Mouse (Mus musculus) forebrain, postnatal 0 days (tissue): ENCODE measurements around the gene Tmbim6. TPM values are rescaled to one million over a fixed set of nuclear protein-coding genes. Genes with fewer than 3 reads are reported as not detected.
A peak's percentile ranks its signal among the peaks of the same experiment; 100 is the strongest.

Experiments used
- ATAC-seq: fragments of 200-750 bp; cut with Nextera tagmentation; 2 replicates; pipeline ENCODE4 v1.8.0; 2017; ENCODE audit warnings: mild to moderate bottlenecking, moderate library complexity
- DNase-seq: peaks from one replicate; pipeline ENCODE4 v3.0.0-alpha.2; 2015
- H3K27ac ChIP-seq: fragments of 300-500 bp; sonication (generic); 2 replicates; pipeline ENCODE4 v1.5.1; 2014; ENCODE audit warnings: low read depth, mild to moderate bottlenecking, antibody characterized with exemption, low read length, moderate library complexity, mixed read lengths
- H3K27me3 ChIP-seq: fragments of 300-500 bp; sonication (generic); 2 replicates; pipeline ENCODE4 v1.6.1; 2014; ENCODE audit warnings: mild to moderate bottlenecking, low read length, mixed read lengths; ENCODE audit not compliant: insufficient read depth
- H3K36me3 ChIP-seq: fragments of 300-500 bp; sonication (generic); 2 replicates; pipeline ENCODE4 v1.6.1; 2014; ENCODE audit warnings: mild to moderate bottlenecking, moderate library complexity; ENCODE audit not compliant: insufficient read depth
- H3K4me1 ChIP-seq: fragments of 300-500 bp; sonication (generic); 2 replicates; pipeline ENCODE4 v1.6.1; 2014; ENCODE audit warnings: antibody characterized with exemption; ENCODE audit not compliant: insufficient read depth
- H3K4me2 ChIP-seq: fragments of 300-500 bp; sonication (generic); 2 replicates; pipeline ENCODE4 v1.6.1; 2014; ENCODE audit warnings: low read depth, mild to moderate bottlenecking, moderate library complexity
- H3K4me3 ChIP-seq: fragments of 300-500 bp; sonication (generic); 2 replicates; pipeline ENCODE4 v1.5.1; 2014; ENCODE audit warnings: low read depth, low read length, mixed read lengths
- H3K9ac ChIP-seq: fragments of 300-500 bp; sonication (generic); 2 replicates; pipeline ENCODE4 v1.6.1; 2014; ENCODE audit warnings: mild to moderate bottlenecking
- H3K9me3 ChIP-seq: fragments of 300-500 bp; sonication (generic); 2 replicates; pipeline ENCODE4 v1.6.1; 2016; ENCODE audit warnings: low read length
- CTCF ChIP-seq: sonication (generic); IDR thresholded peaks from 2 replicates; pipeline ENCODE4 v1.5.1; 2016; ENCODE audit warnings: antibody characterized with exemption, control low read depth, low read depth
- WGBS: fragments of 180-500 bp; shearing (Covaris S2); extraction: QIAGEN DNeasy Blood & Tissue Kit; methylation state at CpG from one replicate; pipeline ENCODE4 v1.1.7; 2014; 5-methylcytosine and 5-hydroxymethylcytosine counted together
- polyA plus RNA-seq: library from polyadenylated mRNA; unstranded; fragments of >200 nt; fragmentation: Nextera tagmentation; extraction: Ambion mirVana; gene quantifications from 2 replicates; pipeline ENCODE4 v1.2.1, GENCODE M21; 2015
- total RNA-seq: library from RNA; depleted of rRNA; stranded (reverse); fragments of >200 nt; gene quantifications from 2 replicates; pipeline ENCODE4 v1.2.3, GENCODE M21; 2014

Tmbim6 gene
- total and polyA plus RNA-seq, 2 experiments from 2014 or later, result 234 to 312 TPM

DNA sequence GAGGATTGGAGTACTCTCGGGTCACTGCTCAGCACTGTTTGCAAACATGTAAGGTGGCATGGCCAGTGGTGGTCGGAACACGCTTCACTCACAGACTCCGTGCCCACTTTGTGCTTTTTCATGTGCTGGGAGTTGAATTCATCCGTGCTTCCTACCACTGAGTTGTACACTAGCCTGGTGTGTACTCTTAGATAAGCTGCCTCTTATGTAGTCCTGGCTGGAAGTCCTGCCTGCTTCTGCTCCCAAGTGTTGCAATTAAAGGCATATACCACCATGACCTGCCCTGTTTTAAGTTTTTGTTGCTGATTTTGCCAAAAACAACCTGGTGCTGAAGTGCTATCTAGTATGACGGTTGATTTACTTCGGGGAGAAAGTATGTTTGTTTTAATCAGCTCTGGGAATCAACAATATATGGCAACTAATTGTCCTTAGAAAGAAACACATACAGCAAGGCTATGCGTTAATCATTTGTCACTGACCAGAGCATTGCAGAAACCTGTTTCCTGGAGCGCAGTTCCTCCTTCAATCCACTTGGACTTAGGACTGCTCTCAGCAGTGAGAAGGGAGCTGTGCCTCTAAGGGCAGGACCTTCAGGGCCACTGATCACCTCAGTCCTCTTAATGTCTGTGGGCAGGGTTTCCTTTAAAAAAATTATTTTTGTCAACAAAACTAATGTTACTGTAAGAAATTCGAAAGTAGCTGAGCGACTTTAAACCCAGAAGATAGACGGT is 10.6 kb downstream of the Tmbim6 start:
- Histone ChIP-seq H3K27me3 (no peaks in the 10 kb centered on the region), H3K4me3 (no peak overlapping the region), H3K4me1 (no peaks in the 10 kb centered on the region), H3K27ac (no peak overlapping the region), H3K9me3 (no peaks in the 10 kb centered on the region), H3K36me3 (peaks cover 63% of the 10 kb centered on the region), H3K9ac (no peak overlapping the region), H3K4me2 (no peak overlapping the region)
- ATAC-seq (no peak), DNase-seq (no peak)
- TF ChIP-seq CTCF, result no peak
- WGBS, result 93% methylated on average over 12 of the region's 12 CpGs

DNA sequence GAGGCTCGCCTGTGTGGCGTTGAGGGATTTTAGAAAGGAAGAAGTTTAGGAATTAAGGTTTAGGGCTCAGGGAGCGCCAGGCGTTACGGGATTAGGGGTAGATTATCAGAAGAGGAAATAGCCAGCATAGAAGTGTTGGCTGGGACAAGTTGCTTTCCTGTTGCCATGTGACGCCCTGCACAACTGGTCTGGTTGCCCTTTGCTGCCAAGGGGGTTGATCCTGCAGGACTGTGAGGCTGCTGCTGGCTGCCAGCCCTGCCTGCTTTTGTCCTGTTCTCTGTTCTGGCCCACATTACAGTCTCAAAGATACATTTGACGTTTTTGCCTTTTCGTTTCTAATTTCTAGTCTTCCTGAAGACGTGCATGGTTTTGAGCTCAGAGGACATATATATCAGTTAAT is 12.5 kb downstream of the Tmbim6 start:
- no peaks in the 10 kb centered on the region for H3K9me3 ChIP-seq
- H3K4me2 ChIP-seq, result no peak overlapping the region
- no peak overlapping the region for H3K4me3 ChIP-seq
- H3K9ac ChIP-seq, result no peak overlapping the region
- no peak for DNase-seq
- 86% methylated on average over 9 of the region's 9 CpGs for WGBS
- no peak for TF ChIP-seq CTCF
- H3K27ac ChIP-seq, result no peak overlapping the region
- no peaks in the 10 kb centered on the region for H3K4me1 ChIP-seq
- H3K27me3 ChIP-seq, result no peaks in the 10 kb centered on the region
- peaks cover 79% of the 10 kb centered on the region for H3K36me3 ChIP-seq
- ATAC-seq, result no peak

DNA sequence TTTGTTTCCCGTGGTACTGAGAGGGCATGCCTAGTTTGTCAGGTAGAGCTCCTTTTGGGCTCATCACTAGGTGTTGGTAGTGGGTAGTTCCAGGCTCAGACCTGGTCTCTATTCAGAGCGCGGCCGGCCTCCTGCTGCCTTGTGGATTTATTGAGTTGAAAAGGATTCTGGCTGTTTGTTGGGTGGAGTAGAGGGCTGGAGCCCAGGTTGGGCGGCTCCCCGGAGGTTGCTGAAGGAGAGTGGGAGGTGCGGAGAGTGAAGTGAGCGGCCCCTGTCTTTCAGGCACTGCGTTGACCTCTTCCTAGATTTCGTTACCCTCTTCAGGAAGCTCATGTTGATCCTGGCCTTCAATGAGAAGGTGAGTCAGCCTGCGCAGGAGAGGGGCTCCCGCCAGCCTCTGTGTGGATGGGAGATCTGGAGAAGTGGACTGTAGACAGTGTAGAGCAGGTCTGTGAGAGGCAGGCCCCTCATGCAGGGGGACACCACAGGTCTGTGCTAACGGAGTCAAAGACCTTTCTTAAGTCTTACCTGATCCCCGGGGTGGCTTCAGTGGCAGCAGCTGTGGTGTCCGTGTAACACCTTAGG is 14.4 kb downstream of the Tmbim6 start:
- H3K9me3 ChIP-seq, result no peaks in the 10 kb centered on the region
- TF ChIP-seq CTCF, result no peak
- peaks cover 79% of the 10 kb centered on the region for H3K36me3 ChIP-seq
- no peaks in the 10 kb centered on the region for H3K4me1 ChIP-seq
- ATAC-seq (no peak), DNase-seq (no peak)
- no peaks in the 10 kb centered on the region for H3K27me3 ChIP-seq
- no peak overlapping the region for H3K4me2 ChIP-seq
- no peak overlapping the region for H3K27ac ChIP-seq
- WGBS, result 89% methylated on average over 15 of the region's 15 CpGs
- no peak overlapping the region for H3K4me3 ChIP-seq
- H3K9ac ChIP-seq, result no peak overlapping the region

DNA sequence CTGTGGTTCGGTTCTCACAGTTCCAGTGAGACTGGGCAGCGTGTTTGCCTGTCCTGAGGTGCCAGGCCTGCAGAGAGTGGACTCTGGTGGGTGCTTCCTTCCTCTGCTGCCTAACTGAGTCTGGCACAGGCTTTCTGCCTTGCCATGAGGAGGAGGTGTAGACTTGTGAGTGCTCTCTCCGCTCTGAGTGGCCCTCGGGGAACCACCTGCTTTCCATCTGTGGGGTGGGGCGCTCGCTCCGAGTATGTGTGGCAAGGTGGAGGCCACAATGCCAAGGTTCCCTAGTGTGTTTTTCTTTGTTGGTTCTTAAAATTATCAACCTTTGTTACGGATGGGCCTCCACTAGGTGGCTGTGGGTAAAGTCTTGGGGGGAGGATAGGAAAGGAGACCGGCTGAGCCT is 16.2 kb downstream of the Tmbim6 start:
- Histone ChIP-seq H3K27me3 (no peaks in the 10 kb centered on the region), H3K4me1 (no peaks in the 10 kb centered on the region), H3K36me3 (peaks cover 63% of the 10 kb centered on the region), H3K9me3 (no peaks in the 10 kb centered on the region), H3K9ac (no peak overlapping the region), H3K27ac (no peak overlapping the region), H3K4me3 (no peak overlapping the region), H3K4me2 (no peak overlapping the region)
- ATAC-seq (no peak), DNase-seq (no peak)
- whole genome bisulfite sequencing, result 95% methylated on average over 9 of the region's 9 CpGs
- no peak for TF ChIP-seq CTCF

DNA sequence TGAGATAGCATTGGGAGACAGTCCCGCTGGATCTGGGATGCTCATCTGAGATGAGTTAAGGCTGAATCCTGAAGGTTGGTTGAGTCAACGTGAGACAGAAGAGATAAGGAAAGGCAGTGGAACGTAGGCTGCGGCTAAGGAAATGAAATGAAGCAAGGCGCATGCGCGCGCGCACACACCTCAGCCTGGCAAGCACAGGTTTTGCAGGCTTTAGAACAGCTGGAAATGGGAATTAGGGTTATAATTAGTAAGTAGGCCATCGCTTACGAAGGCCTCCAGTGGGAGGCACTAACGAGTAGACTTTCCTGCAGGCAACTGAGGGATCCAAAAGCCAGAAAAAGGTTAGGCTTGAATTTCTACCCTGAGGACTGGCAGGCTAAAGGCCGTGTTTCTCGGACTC is 19.1 kb downstream of the Tmbim6 start:
- H3K9ac ChIP-seq, result no peak overlapping the region
- no peaks in the 10 kb centered on the region for H3K9me3 ChIP-seq
- H3K4me3 ChIP-seq, result no peak overlapping the region
- no peak for TF ChIP-seq CTCF
- WGBS, result 62% methylated on average over 14 of the region's 14 CpGs
- H3K27me3 ChIP-seq, result no peaks in the 10 kb centered on the region
- no peaks in the 10 kb centered on the region for H3K4me1 ChIP-seq
- peaks cover 34% of the 10 kb centered on the region for H3K36me3 ChIP-seq
- DNase-seq, result peak; percentile 20
- H3K27ac ChIP-seq, result no peak overlapping the region; the same call in 1 of the 2 replicates
- H3K4me2 ChIP-seq, result no peak overlapping the region
- ATAC-seq, result no peak

DNA sequence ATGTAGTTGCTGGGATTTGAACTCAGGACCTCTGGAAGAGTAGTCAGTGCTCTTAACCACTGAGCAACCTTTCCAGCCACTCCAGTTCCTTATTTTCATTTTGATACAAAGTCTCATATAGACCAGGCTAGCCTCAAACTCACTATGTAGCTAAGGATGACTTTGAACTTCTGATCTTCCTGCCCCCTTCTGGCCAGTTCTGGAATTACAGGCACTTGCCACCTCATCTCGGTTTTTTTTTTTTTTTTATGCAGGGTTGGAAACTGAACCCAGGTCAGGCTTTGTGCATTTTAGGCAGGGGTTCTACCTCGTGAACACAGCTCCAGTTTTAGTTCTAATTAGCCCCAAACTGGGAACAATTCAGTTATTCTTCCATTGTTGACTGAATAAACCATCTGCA is 23.1 kb downstream of the Tmbim6 start:
- Histone ChIP-seq H3K9ac (no peak overlapping the region), H3K9me3 (no peaks in the 10 kb centered on the region), H3K4me2 (no peak overlapping the region), H3K27ac (no peak overlapping the region), H3K4me1 (no peaks in the 10 kb centered on the region), H3K4me3 (no peak overlapping the region), H3K27me3 (no peaks in the 10 kb centered on the region), H3K36me3 (no peaks in the 10 kb centered on the region)
- WGBS, result 19% methylated on average over 2 of the region's 2 CpGs
- TF ChIP-seq CTCF, result peak; percentile 71
- no peak for ATAC-seq
- peak; percentile 60 for DNase-seq

DNA sequence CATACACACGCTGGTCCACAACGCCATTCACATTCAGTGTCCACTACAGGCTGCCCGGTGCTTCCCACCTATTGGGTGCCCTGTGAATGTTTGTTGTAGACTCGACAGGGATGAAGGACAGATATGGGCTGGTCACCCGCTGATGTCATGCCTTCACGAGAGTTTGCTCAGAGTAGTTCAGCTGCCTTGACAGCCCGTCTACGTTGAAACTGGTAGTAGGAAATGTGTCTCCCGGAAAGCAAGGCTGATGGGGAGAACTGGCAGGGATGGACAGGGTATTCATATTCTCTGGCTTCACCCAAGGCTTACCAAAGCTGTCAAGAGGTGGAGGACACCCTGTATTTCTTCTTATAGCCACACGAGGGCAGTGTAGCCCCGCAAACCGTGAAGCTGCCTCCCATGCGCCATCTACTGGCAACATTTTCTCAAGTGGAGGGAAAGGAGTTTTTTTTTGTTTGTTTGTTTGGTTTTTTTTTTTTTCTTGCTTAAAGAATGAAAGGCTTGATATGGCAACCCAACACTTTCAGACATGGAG is 23.7 kb downstream of the Tmbim6 start:
- ATAC-seq, result peak; percentile 44; the same call in 1 of the 2 replicates
- TF ChIP-seq CTCF, result peak; percentile 100

More for the DNA sequence above, 23.7 kb downstream of the Tmbim6 start:
- Histone ChIP-seq H3K4me1 (no peaks in the 10 kb centered on the region), H3K9ac (no peak overlapping the region), H3K9me3 (no peaks in the 10 kb centered on the region), H3K27ac (no peak overlapping the region), H3K4me2 (no peak overlapping the region), H3K4me3 (no peak overlapping the region), H3K27me3 (no peaks in the 10 kb centered on the region), H3K36me3 (no peaks in the 10 kb centered on the region)
- DNase-seq, result peak; percentile 94
- WGBS, result 21% methylated on average over 13 of the region's 13 CpGs
